Mouse (Mus musculus) embryonic facial prominence, embryonic 13.5 days (tissue): ENCODE measurements around the gene Grin2d. TPM values are rescaled to one million over a fixed set of nuclear protein-coding genes. Genes with fewer than 3 reads are reported as not detected.

Experiments used
- ATAC-seq: fragments of 200-750 bp; cut with Nextera tagmentation; 2 replicates; pipeline ENCODE4 v1.8.0; 2017; ENCODE audit warnings: low read depth; ENCODE audit not compliant: insufficient number of reproducible peaks, insufficient read depth, low FRiP score, low TSS enrichment
- H3K27ac ChIP-seq: fragments of 300-500 bp; sonication (generic); 2 replicates; pipeline ENCODE4 v1.5.1; 2015; ENCODE audit warnings: moderate library complexity, mild to moderate bottlenecking, inconsistent platforms
- H3K27me3 ChIP-seq: fragments of 300-500 bp; sonication (generic); 2 replicates; pipeline ENCODE4 v1.6.1; 2015; ENCODE audit warnings: mild to moderate bottlenecking, inconsistent platforms
- H3K36me3 ChIP-seq: fragments of 300-500 bp; sonication (generic); 2 replicates; pipeline ENCODE4 v1.6.1; 2015; ENCODE audit warnings: mild to moderate bottlenecking, inconsistent platforms
- H3K4me1 ChIP-seq: fragments of 300-500 bp; sonication (generic); 2 replicates; pipeline ENCODE4 v1.6.1; 2015; ENCODE audit warnings: inconsistent platforms
- H3K4me2 ChIP-seq: fragments of 300-500 bp; sonication (generic); 2 replicates; pipeline ENCODE4 v1.6.1; 2015; ENCODE audit warnings: moderate library complexity, mild to moderate bottlenecking, inconsistent platforms
- H3K4me3 ChIP-seq: fragments of 300-500 bp; sonication (generic); 2 replicates; pipeline ENCODE4 v1.5.1; 2015; ENCODE audit warnings: mild to moderate bottlenecking, inconsistent platforms
- H3K9ac ChIP-seq: fragments of 300-500 bp; sonication (generic); 2 replicates; pipeline ENCODE4 v1.6.1; 2015; ENCODE audit warnings: mild to moderate bottlenecking, inconsistent platforms
- H3K9me3 ChIP-seq: fragments of 300-500 bp; sonication (generic); 2 replicates; pipeline ENCODE4 v1.6.1; 2016; ENCODE audit warnings: inconsistent platforms
- WGBS: fragments of 180-500 bp; shearing (Covaris S2); methylation state at CpG from one replicate; pipeline ENCODE4 v1.1.7; 2015; ENCODE audit warnings: mixed read lengths; 5-methylcytosine and 5-hydroxymethylcytosine counted together
- polyA plus RNA-seq: library from polyadenylated mRNA; unstranded; fragments of >200 nt; fragmentation: Nextera tagmentation; extraction: Ambion mirVana; gene quantifications from 2 replicates; pipeline ENCODE4 v1.2.1, GENCODE M21; 2015

The Grin2d gene
- polyA plus RNA-seq, 1 experiment from 2014 or later = 0.72 TPM

DNA sequence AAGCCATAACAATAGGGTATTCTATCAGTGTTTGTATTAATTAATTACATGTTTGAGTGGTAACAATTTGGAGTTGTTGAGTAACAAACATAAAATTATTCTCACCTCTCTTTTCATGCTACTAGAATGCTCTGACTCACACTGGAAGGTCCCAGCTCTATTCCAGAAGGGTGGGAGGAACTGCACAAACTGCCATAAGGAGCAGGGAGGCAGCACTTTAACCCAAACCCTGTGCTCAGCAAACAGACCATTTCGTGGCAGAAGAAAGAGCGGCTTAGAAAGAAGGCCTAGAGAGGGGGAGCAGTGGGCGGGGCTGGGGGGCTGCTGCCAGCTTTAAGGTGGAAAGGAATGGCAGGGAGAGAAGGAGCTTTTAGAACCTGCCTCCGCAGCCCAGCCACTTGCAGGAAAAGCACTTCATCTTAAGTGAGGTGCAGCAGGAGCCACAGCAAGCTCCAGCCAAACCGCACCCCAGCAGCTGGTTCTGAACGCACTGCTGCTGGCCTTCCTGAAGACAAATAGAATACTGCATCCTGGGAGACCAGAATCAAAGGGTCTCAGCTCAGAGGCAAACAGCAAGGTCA lies 29.6 kb downstream of the Grin2d start:
- WGBS = 8% methylated on average over 6 of the region's 6 CpGs
- peak overlapping the region; percentile 5; the same call in 1 of the 2 replicates for H3K4me2 ChIP-seq
- H3K9ac ChIP-seq = 0 out of 2 replicates have a peak overlapping the region, but pooled peaks have one; percentile 32

GRCm38 (mm10) chr7:45842950-45843744 lies 35.0 kb downstream of the Grin2d start:
- Histone ChIP-seq H3K4me2 (no peak overlapping the region), H3K27me3 (peaks cover 43% of the 10 kb centered on the region), H3K4me3 (no peak overlapping the region), H3K36me3 (no peaks in the 10 kb centered on the region), H3K27ac (no peak overlapping the region), H3K9ac (no peak overlapping the region), H3K4me1 (no peaks in the 10 kb centered on the region), H3K9me3 (0 out of 2 replicates have a peak, but pooled peaks cover 2% of the 10 kb centered on the region)
- 84% methylated on average over 10 of the region's 10 CpGs for WGBS
- ATAC-seq = no peak

More for the DNA sequence above, 29.6 kb downstream of the Grin2d start:
- Histone ChIP-seq H3K27ac (no peak overlapping the region; the same call in 1 of the 2 replicates), H3K27me3 (peaks cover 19% of the 10 kb centered on the region), H3K4me3 (no peak overlapping the region), H3K36me3 (no peaks in the 10 kb centered on the region), H3K4me1 (peaks cover 6% of the 10 kb centered on the region; the same call in 1 of the 2 replicates), H3K9me3 (0 out of 2 replicates have a peak, but pooled peaks cover 2% of the 10 kb centered on the region)
- ATAC-seq = no peak

DNA sequence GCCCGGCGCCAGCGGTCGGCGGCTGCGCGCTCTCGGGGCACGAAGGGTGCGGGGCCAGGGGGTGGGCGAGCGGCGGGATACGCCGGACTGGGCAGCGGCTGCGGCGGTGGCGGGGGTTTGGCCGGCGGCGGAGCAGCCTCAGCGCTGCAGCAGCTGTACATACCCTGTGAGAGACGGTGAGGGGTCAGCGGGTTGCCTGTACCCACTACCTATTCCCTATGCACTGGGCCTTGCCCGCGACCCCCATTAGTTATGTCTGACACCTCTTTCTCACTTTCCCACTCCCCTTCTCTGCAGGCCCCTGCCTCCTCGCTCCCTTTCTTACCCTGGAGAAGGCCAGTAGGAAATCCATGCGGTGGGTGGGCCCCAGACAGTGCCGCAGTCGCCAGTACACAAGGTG lies 44.3 kb downstream of the Grin2d start:
- Histone ChIP-seq H3K4me2 (peak overlapping the region; percentile 61), H3K9ac (peak overlapping the region; percentile 67), H3K27me3 (peaks cover 72% of the 10 kb centered on the region), H3K27ac (no peak overlapping the region), H3K4me1 (peaks cover 26% of the 10 kb centered on the region), H3K9me3 (no peaks in the 10 kb centered on the region), H3K4me3 (peak overlapping the region; percentile 46), H3K36me3 (peaks cover 4% of the 10 kb centered on the region)
- 3% methylated on average over 27 of the region's 31 CpGs for WGBS
- ATAC-seq = no peak

GRCm38 (mm10) chr7:45833148-45833790 lies 44.9 kb downstream of the Grin2d start:
- ATAC-seq = no peak
- WGBS = under 1% methylated on average over 67 of the region's 86 CpGs
- no peak overlapping the region for H3K27ac ChIP-seq
- H3K9ac ChIP-seq = peak overlapping the region; percentile 67
- H3K36me3 ChIP-seq = peaks cover 11% of the 10 kb centered on the region
- peak overlapping the region; percentile 46 for H3K4me3 ChIP-seq
- peak overlapping the region; percentile 61 for H3K4me2 ChIP-seq
- H3K27me3 ChIP-seq = peaks cover 69% of the 10 kb centered on the region
- H3K4me1 ChIP-seq = peaks cover 26% of the 10 kb centered on the region
- H3K9me3 ChIP-seq = no peaks in the 10 kb centered on the region

GRCm38 (mm10) chr7:45832428-45832827 lies 45.8 kb downstream of the Grin2d start:
- no peak for ATAC-seq
- no peak overlapping the region for H3K27ac ChIP-seq
- 9% methylated on average over 30 of the region's 30 CpGs for WGBS
- peak overlapping the region; percentile 61 for H3K4me2 ChIP-seq
- peaks cover 63% of the 10 kb centered on the region for H3K27me3 ChIP-seq
- peaks cover 19% of the 10 kb centered on the region for H3K36me3 ChIP-seq
- peak overlapping the region; percentile 67 for H3K9ac ChIP-seq
- peak overlapping the region; percentile 46 for H3K4me3 ChIP-seq
- no peaks in the 10 kb centered on the region for H3K9me3 ChIP-seq
- peaks cover 26% of the 10 kb centered on the region for H3K4me1 ChIP-seq

GRCm38 (mm10) chr7:45831128-45831525 lies 47.1 kb downstream of the Grin2d start:
- H3K4me3 ChIP-seq = peak overlapping the region; percentile 90
- no peak overlapping the region for H3K27ac ChIP-seq
- WGBS = 20% methylated on average over 5 of the region's 5 CpGs
- no peaks in the 10 kb centered on the region for H3K9me3 ChIP-seq
- H3K4me2 ChIP-seq = peak overlapping the region; percentile 93
- peaks cover 26% of the 10 kb centered on the region for H3K4me1 ChIP-seq
- peaks cover 51% of the 10 kb centered on the region for H3K27me3 ChIP-seq
- ATAC-seq = no peak
- peaks cover 32% of the 10 kb centered on the region for H3K36me3 ChIP-seq
- peak overlapping the region; percentile 77; the same call in 1 of the 2 replicates for H3K9ac ChIP-seq

DNA sequence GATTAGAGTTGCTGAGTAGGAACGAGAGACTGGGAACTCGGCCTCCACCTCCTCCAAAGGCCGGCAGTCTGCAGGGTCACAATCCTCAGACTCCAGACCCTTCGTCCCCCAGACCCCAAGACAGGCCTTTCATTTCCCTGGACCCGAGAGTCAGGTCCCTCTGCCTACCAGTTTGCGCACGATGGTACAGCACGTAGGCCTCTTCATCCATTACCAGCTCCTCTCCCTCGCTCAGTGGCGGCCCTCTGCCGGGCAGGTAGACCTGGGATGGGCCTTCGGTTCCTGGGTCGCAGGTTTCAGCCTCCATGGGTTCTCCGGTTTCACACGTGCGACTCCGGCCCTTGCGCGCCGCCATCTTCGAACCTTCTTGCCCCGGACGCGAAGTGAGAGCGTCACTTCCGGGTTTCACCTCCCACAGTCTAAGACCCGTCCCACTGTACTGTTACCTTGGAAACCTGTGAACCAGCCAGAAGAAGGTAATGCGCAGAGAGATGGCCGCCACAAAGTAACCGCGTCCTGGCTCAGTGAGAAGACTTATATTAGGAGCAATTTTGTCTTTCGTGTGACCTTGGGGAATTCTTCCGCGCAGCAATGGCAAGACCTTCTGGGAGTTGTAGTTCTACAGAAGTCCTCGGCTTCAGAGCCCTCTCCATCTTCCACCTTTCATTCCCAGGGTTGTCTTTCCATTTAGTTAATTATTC lies 47.6 kb downstream of the Grin2d start, which contains the start of gene Grwd1:
TSS of gene Grwd1 (minus strand) at position 518 of the 701 bp plus-strand sequence.
- WGBS = under 1% methylated on average over 35 of the region's 35 CpGs
- H3K36me3 ChIP-seq = peaks cover 38% of the 10 kb centered on the region

DNA sequence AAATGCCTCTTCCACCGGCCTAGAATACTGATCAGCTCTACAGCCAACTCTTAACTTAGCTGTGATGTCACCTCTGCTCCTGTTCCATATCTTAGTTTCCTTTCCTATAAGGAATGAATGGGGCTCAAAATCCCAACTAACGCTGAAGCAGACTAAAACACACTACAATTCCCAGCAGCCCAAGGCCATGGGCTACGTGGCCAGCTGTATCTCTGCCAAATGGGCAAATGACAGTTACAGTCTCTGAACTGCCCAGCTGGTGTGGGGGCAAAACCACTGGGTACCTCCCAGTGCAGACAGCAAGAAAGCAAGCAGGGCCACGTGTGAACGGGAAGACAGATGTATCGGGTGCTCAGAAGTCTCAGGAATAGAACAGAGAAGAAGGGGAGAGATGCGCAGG lies 51.5 kb downstream of the Grin2d start:
- Histone ChIP-seq H3K36me3 (peaks cover 64% of the 10 kb centered on the region), H3K27ac (no peak overlapping the region), H3K4me2 (no peak overlapping the region), H3K27me3 (peaks cover 7% of the 10 kb centered on the region), H3K4me1 (peaks cover 8% of the 10 kb centered on the region), H3K4me3 (no peak overlapping the region), H3K9me3 (no peaks in the 10 kb centered on the region), H3K9ac (no peak overlapping the region)
- WGBS = 95% methylated on average over 7 of the region's 7 CpGs
- ATAC-seq = no peak

More for the DNA sequence above, 47.6 kb downstream of the Grin2d start, which contains the start of gene Grwd1:
- Histone ChIP-seq H3K4me2 (peak within 1 kb of the TSS; percentile 93), H3K27me3 (peaks cover 46% of the 10 kb centered on the region), H3K4me1 (peaks cover 26% of the 10 kb centered on the region), H3K27ac (peak within 1 kb of the TSS; percentile 74), H3K9ac (peak within 1 kb of the TSS; percentile 77), H3K4me3 (peak within 1 kb of the TSS; percentile 90), H3K9me3 (no peaks in the 10 kb centered on the region)
- peak; percentile 85 for ATAC-seq

GRCm38 (mm10) chr7:45824598-45824997 lies 53.6 kb downstream of the Grin2d start, which contains the start of gene Kcnj14:
TSS of gene Kcnj14 (minus strand) at chr7:45824782.
- no peaks in the 10 kb centered on the region for H3K9me3 ChIP-seq
- ATAC-seq = 0 out of 2 replicates have a peak, but pooled peaks have one; percentile 32
- H3K36me3 ChIP-seq = peaks cover 64% of the 10 kb centered on the region
- H3K27me3 ChIP-seq = 0 out of 2 replicates have a peak, but pooled peaks cover 4% of the 10 kb centered on the region
- WGBS = 69% methylated on average over 7 of the region's 7 CpGs
- H3K4me3 ChIP-seq = no peak within 1 kb of the TSS
- peaks cover 5% of the 10 kb centered on the region for H3K4me1 ChIP-seq
- no peak within 1 kb of the TSS for H3K4me2 ChIP-seq
- peak within 1 kb of the TSS; percentile 46; the same call in 1 of the 2 replicates for H3K9ac ChIP-seq
- no peak within 1 kb of the TSS for H3K27ac ChIP-seq

DNA sequence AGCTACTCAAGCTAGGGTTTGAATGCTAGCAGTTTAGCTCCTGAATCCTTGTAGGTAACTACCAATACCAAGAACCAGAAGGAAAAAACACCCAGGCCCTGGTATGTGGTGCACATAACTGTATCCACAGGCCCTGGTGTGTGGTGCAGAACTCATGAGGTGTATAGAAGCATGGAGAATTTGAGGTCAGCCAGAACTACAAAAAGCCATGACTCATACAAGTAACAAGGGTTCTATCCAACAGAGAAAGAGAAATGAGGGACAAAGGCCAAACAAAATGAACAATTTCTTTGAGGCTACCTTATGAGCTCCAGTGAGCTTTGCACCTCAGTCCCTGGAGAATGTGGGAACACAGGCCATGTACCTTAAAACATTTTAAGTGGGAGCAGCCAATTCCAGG lies 57.3 kb downstream of the Grin2d start:
- H3K4me2 ChIP-seq = no peak overlapping the region
- no peak overlapping the region for H3K9ac ChIP-seq
- 0 out of 2 replicates have a peak, but pooled peaks cover 4% of the 10 kb centered on the region for H3K27me3 ChIP-seq

More for the DNA sequence above, 57.3 kb downstream of the Grin2d start:
- Histone ChIP-seq H3K4me1 (peaks cover 3% of the 10 kb centered on the region; the same call in 1 of the 2 replicates), H3K4me3 (no peak overlapping the region), H3K9me3 (no peaks in the 10 kb centered on the region), H3K27ac (no peak overlapping the region), H3K36me3 (peaks cover 30% of the 10 kb centered on the region)
- ATAC-seq = no peak
